Mouse (Mus musculus) heart, postnatal 36 days (tissue): ENCODE data around the gene Ppp4r2. TPM values are rescaled to one million over a fixed set of nuclear protein-coding genes. Genes with fewer than 3 reads are reported as not detected.

ENCODE experiments used
- DNase-seq, 2 experiments: peaks; one replicate each; pipeline ENCODE4 v3.0.0; 2021 to 2022
- intact Hi-C: fragments of 180-260 bp; cut with DNase I; formaldehyde crosslinking; loops from one replicate; pipeline ENCODE4 v1.15.1; 2025
- total RNA-seq, 2 experiments: library from RNA; stranded (reverse); gene quantifications; 2 replicates each; pipeline ENCODE4 v1.2.3; 2021

The Ppp4r2 gene
- total RNA-seq, 2 experiments from 2014 or later = 46.4 to 47.8 TPM

DNA sequence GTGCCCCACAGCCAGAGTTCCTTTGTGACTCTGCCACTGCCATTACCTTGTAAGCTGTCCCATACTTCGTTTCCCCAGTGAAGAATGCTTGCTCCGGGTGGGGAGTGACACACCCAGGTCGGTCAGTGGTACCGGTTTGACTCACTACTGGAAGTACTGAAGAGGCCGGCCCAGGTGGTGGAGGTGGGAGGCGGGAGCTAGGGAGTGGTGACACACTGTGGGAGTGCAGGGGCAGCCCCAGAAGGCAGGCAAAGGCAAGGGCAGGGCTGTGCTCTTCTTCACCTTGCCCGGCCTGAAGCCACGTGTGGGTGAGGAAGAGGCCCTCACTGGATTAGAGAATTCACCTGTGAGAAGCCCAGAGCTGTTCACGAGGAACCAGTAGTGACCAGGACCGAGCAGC lies 46.2 kb downstream of the Ppp4r2 start:
- no peak for DNase-seq
- intact Hi-C loops = loop anchor here (5.0 to 10.0 kb wide), 4 partner anchors 117 to 1215 kb away; partner anchors contain the start of genes Eif4e3 and Gm20696

DNA sequence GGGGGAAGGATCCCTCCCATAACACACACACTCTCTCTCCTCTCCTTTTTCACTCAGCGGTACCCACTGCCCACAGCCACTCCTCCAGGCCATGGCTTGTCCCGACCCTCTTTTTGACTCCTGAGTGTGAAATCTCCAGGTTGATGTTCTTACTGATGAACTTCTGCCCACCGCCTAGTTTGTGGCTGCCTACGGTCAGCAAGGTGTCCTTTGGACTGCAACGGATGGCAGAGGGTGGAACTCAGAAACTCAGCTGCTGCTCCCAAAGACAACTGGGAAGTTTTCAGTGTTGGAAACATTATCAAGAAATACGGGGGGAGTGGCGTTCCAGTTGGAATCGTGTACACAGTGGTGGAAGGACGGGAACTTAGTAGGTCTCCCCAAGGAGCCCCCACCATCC lies 48.2 kb downstream of the Ppp4r2 start:
- no peak for DNase-seq
- intact Hi-C loops = loop anchor here (1.0 to 5.0 kb wide), 4 partner anchors 317 to 735 kb away; no protein-coding TSS in a partner anchor

- intact Hi-C loops = loop anchor here (1.0 to 5.0 kb wide), 4 partner anchors 316 to 734 kb away; no protein-coding TSS in a partner anchor
- DNase-seq = peak; percentile 67 to 83
These were observed 49.2 kb downstream of the Ppp4r2 start for GRCm38 (mm10) chr6:100882381-100883213.

DNA sequence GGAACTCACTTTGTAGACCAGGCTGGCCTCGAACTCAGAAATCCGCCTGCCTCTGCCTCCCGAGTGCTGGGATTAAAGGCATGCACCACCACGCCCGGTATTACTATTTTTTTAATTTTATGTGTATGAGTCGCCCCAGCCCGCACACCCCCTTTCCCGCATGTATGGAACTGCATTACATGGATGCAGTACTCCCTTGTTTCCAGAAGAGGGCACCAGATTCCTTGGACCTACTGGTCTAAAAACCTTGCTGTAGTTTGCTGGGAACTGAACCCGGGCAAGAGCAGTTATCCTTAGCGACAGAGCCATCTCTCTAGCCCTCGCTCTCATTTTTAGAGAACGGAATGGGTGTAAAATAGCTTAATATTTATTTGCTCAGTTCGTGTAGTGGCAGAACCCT lies 49.8 kb downstream of the Ppp4r2 start:
- DNase-seq = peak in 1 of 2 experiments; percentile 26
- intact Hi-C loops = loop anchor here (2.0 to 5.0 kb wide), 2 partner anchors 654 to 734 kb away; no protein-coding TSS in a partner anchor

DNA sequence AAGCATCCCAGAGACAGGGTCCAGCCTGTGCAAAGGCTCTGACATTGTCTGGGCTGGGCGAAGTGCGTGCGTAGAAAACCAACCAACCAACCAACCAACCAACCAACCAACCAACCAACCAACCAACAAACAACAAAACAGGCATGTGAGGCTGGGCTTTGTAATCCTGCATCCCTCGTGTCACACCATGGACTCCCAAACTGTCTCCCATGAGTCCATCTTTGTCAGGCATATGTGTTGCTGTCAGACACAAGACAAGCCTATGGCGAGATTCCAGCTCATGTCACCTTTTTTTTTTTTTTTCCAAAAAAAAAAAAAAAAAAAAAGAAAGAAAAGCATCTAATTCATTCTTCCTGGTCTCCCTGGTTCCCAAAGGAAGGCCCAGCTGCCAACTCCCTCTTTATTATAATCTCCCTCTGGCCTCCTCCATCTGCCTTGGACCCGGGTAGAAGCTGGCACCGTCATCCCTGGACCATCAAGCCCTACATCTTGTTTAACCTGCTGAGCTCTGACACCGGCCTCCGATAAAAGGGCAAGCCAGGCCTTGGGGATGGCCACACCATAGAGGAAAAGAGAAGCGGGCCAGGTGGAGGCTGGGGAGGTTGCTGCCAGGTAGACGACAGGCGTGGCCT lies 51.3 kb downstream of the Ppp4r2 start:
- intact Hi-C loops = loop anchor here (5.0 kb wide), 1 partner anchor 653 kb away; no protein-coding TSS in a partner anchor
- DNase-seq = no peak

DNA sequence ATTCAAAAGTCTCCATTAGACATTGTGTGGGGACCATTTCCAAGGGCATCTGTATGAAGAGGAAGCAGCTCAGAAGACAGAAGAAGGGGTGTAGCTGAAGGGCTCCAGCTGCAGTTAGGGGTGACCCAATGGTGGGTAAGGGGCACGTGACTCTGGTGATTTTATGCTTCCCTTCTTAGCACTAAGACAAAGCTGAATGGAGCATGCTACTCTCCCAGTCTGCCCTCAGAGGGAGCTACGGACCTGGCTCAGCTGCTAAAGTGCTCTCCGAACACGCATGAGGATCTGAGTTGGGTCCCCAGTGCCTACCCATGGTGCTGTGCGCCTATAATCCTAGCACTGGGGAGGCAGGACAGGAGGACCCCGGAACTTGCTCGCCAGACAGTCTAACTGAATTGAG lies 52.0 kb downstream of the Ppp4r2 start:
- no peak for DNase-seq
- intact Hi-C loops = no loop called here

- DNase-seq = no peak
- intact Hi-C loops = no loop called here
These were observed 53.6 kb downstream of the Ppp4r2 start for GRCm38 (mm10) chr6:100887012-100887411.

- intact Hi-C loops = no loop called here
- no peak for DNase-seq
These were observed 55.9 kb downstream of the Ppp4r2 start for GRCm38 (mm10) chr6:100889340-100889739.

GRCm38 (mm10) chr6:100892489-100892888 lies 59.1 kb downstream of the Ppp4r2 start:
- peak in 1 of 2 experiments; percentile 7 for DNase-seq
- intact Hi-C loops = no loop called here

DNA sequence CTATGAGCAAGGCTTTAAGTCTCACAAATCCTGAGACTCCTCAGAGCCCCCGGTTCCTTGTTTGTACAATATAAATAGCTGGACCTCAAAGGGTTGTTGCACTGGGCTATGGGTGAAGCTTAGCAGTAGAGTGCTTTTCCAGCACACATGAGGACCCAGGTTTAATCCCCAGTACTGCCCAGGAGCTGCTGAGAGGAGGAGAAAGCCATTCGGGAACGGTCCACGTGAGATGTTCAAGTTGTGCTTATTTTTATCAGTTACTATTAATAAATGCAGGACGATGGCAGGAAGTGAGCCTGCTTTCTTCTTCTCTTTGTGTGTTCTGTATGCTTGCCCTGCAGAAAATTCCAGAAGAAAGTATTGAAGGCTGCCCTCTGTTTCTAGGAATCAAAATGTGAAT lies 59.7 kb downstream of the Ppp4r2 start:
- DNase-seq = no peak
- intact Hi-C loops = no loop called here

DNA sequence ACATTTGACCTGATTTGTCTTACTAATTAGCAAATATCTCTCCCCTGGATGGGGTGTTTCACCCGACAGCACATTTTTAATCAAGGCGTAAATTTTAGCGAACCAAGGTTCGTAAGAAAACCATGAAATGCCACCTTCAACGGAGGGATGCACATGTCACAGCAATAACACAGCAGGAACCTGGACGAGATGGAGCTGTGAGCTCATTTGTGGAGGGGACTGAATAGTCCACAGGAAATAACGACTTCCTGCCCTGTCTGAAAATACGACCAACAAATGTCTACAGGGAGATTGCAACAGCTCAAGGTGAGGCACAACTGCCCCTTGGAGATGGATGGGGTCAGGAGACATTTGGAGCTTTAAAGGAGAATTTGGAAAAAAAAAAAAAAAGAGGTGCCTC lies 61.8 kb downstream of the Ppp4r2 start:
- no peak for DNase-seq
- intact Hi-C loops = no loop called here

- intact Hi-C loops = no loop called here
These were observed 63.5 kb downstream of the Ppp4r2 start for GRCm38 (mm10) chr6:100896883-100897282.

GRCm38 (mm10) chr6:100904463-100904862 lies 71.0 kb downstream of the Ppp4r2 start:
- intact Hi-C loops = no loop called here
- DNase-seq = no peak

More at GRCm38 (mm10) chr6:100896883-100897282, 63.5 kb downstream of the Ppp4r2 start:
- no peak for DNase-seq

- DNase-seq = no peak
- intact Hi-C loops = no loop called here
These were observed 76.8 kb downstream of the Ppp4r2 start for GRCm38 (mm10) chr6:100910136-100910675.

Other genes starting within 250 kb of the Ppp4r2 start
- gene Shq1, start 162.5 kb upstream of the Ppp4r2 start, total RNA-seq = 1 to 10 TPM; 2.5 to 3.5 TPM
- gene Gxylt2, start 128.9 kb upstream of the Ppp4r2 start, total RNA-seq = 1 to 10 TPM; 3.1 TPM